Mouse (Mus musculus) C2C12 (cell line): ENCODE measurements around the gene Tuba1b.

ENCODE experiments used
- CEBPB ChIP-seq: IDR thresholded peaks from one replicate; pipeline ENCODE4 v1.6.1; 2011; ENCODE audit warnings: low read depth, mild to moderate bottlenecking, control low read depth, moderate library complexity
- CTCF ChIP-seq: IDR thresholded peaks from one replicate; pipeline ENCODE4 v1.5.1; 2011; ENCODE audit not compliant: control insufficient read depth, insufficient read depth, insufficient read length
- FOSL1 ChIP-seq: IDR thresholded peaks from one replicate; pipeline ENCODE4 v1.8.0; 2011; ENCODE audit warnings: mild to moderate bottlenecking, low read length; ENCODE audit not compliant: poor library complexity, insufficient read depth, severe bottlenecking
- MAX ChIP-seq: IDR thresholded peaks from one replicate; pipeline ENCODE4 v1.6.1; 2011; ENCODE audit warnings: mild to moderate bottlenecking, control low read depth
- MYOD1 ChIP-seq: IDR thresholded peaks from one replicate; pipeline ENCODE4 v1.6.1; 2011; ENCODE audit warnings: low read depth; ENCODE audit not compliant: control insufficient read depth, insufficient read length

DNA sequence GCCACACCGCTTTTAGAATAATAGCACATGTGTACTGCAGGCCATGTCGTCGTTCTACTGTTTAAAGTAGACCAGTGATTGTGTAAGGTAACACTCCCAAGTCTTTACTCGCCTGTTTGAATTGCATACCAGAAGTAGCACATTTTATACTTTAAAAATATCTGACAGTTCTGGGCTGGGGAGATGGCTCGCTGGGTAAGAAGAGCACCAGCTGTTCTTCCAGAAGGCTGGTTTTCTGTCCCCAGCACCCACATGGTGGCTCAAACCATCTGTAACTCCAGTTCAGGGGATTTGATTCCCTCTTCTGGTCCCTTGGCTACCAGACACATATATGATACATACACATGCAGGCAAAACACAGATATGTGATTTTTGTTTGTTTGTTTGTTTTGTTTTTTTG lies 23.1 kb upstream of the Tuba1b start:
- TF ChIP-seq CTCF = no peak
- no peak for TF ChIP-seq CEBPB
- no peak for TF ChIP-seq MYOD1
- no peak for TF ChIP-seq FOSL1
- no peak for TF ChIP-seq MAX
